Mouse (Mus musculus): ENCODE measurements around the gene Gm11042. TPM values are rescaled to one million over a fixed set of nuclear protein-coding genes. Genes with fewer than 3 reads are reported as not detected.

Gene Gm11042
- polyA plus RNA-seq, 1 experiment: not detected

- 81% methylated on average over 1 of the region's 1 CpGs for WGBS
- H3K4me3 ChIP-seq (replicated peaks; ENCODE audit: insufficient read depth, low read depth, low read length): no peak overlapping the region
- H3K27ac ChIP-seq (ENCODE audit: insufficient read depth, low read length): no peak overlapping the region
- H3K27me3 ChIP-seq (ENCODE audit: control insufficient read depth, insufficient read depth, low read length): no peaks in the 10 kb centered on the region
- H3K4me1 ChIP-seq (ENCODE audit: control insufficient read depth, insufficient read depth, low read length): no peaks in the 10 kb centered on the region
- no peak for DNase-seq
- no peak for TF ChIP-seq POLR2A (IDR thresholded peaks at IDR 0.05; ENCODE audit: borderline replicate concordance, insufficient read depth, low read length)
- TF ChIP-seq CTCF (IDR thresholded peaks at IDR 0.05; ENCODE audit: borderline replicate concordance, insufficient read depth, low read depth, low read length): no peak
Observed at GRCm38 (mm10) chr12:74282846-74283245, 33.3 kb downstream of the Gm11042 start.

DNA sequence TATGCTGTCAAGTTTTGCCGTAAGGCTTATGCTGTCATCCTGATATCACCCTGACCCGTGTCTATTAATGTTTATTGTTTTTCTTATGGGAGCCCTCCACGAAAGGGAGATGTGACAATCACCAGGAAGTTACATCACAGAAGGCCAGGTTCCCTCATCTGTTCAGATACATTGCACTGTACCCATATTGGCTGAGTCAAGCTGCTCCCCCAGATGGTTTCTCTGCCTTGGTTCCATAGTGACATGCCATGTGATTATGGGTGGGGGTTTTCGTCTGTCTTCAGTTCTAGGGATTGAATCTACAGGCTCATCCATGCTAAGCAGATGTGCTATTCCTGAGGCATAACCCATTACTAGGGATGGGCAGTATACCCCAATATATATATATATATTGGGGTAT lies 34.8 kb downstream of the Gm11042 start:
- TF ChIP-seq CTCF (IDR thresholded peaks at IDR 0.05; ENCODE audit: borderline replicate concordance, insufficient read depth, low read depth, low read length): no peak
- TF ChIP-seq POLR2A (IDR thresholded peaks at IDR 0.05; ENCODE audit: borderline replicate concordance, insufficient read depth, low read length): no peak
- no peak for DNase-seq
- Histone ChIP-seq H3K27ac (ENCODE audit: insufficient read depth, low read length) (no peak overlapping the region), H3K4me3 (replicated peaks; ENCODE audit: insufficient read depth, low read depth, low read length) (no peak overlapping the region), H3K27me3 (ENCODE audit: control insufficient read depth, insufficient read depth, low read length) (no peaks in the 10 kb centered on the region), H3K4me1 (ENCODE audit: control insufficient read depth, insufficient read depth, low read length) (no peaks in the 10 kb centered on the region)
- 94% methylated on average over 4 of the region's 4 CpGs for WGBS

- Histone ChIP-seq H3K4me1 (ENCODE audit: control insufficient read depth, insufficient read depth, low read length) (no peaks in the 10 kb centered on the region), H3K27ac (ENCODE audit: insufficient read depth, low read length) (no peak overlapping the region), H3K4me3 (replicated peaks; ENCODE audit: insufficient read depth, low read depth, low read length) (no peak overlapping the region), H3K27me3 (ENCODE audit: control insufficient read depth, insufficient read depth, low read length) (no peaks in the 10 kb centered on the region)
- WGBS: 84% methylated on average over 5 of the region's 5 CpGs
- DNase-seq: no peak
- TF ChIP-seq POLR2A (IDR thresholded peaks at IDR 0.05; ENCODE audit: borderline replicate concordance, insufficient read depth, low read length): no peak
- TF ChIP-seq CTCF (IDR thresholded peaks at IDR 0.05; ENCODE audit: borderline replicate concordance, insufficient read depth, low read depth, low read length): no peak
Observed at GRCm38 (mm10) chr12:74277265-74277664, 38.9 kb downstream of the Gm11042 start.

DNA sequence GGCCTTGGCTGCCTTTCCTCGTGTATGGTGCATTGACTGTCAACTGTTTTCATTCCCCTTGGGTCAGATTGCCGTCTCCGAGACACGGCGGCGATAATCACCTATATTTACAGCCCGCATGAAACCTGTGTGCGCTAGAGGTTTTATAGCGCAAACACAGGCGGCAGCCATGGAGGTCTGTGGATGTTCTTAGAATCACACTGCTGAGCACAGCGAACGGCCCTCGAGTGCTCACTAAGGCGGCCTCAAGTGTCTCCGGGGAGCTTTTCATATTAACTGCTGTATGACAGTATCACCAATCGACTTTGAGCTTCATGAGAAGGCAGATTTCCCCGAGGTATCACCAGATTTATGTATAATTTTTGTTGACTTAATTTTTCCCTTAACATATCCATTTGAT lies 43.6 kb downstream of the Gm11042 start:
- TF ChIP-seq POLR2A (IDR thresholded peaks at IDR 0.05; ENCODE audit: borderline replicate concordance, insufficient read depth, low read length): no peak
- TF ChIP-seq CTCF (IDR thresholded peaks at IDR 0.05; ENCODE audit: borderline replicate concordance, insufficient read depth, low read depth, low read length): no peak
- H3K27me3 ChIP-seq (ENCODE audit: control insufficient read depth, insufficient read depth, low read length): no peaks in the 10 kb centered on the region
- H3K4me3 ChIP-seq (replicated peaks; ENCODE audit: insufficient read depth, low read depth, low read length): no peak overlapping the region
- H3K4me1 ChIP-seq (ENCODE audit: control insufficient read depth, insufficient read depth, low read length): no peaks in the 10 kb centered on the region
- whole genome bisulfite sequencing: 91% methylated on average over 17 of the region's 17 CpGs
- no peak for DNase-seq
- H3K27ac ChIP-seq (ENCODE audit: insufficient read depth, low read length): no peak overlapping the region

DNA sequence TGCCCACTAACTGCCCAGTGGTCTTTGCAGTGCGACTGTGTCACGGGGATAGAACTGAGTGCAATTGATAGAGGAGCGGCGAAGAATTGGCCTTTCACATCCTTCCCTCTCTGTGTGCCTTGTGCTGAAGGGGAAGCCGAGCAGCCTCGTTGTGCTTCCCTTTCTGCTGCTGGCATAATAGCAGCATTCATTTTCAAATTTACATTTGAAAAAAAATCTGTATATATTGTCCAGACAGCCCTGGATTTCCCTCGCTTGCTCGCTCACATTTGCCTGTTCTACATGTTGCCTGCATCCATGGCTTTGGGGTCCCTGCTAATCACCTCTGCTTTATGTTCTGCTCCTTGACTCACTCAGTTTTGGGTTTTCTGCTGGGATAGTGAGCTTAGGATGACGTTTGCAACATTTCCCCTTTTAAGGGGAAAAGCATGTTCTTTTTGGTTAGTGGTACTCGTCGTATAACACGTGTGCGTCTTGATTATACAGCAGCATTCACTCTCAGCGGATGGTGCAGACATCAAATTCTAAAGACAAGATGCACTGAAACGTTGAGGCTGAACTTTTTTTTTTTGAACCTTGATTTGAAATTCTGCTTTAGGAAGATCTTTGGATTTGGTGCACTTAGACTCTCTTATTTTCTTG lies 47.4 kb downstream of the Gm11042 start:
- WGBS: 79% methylated on average over 15 of the region's 15 CpGs

GRCm38 (mm10) chr12:74267049-74267448 lies 49.1 kb downstream of the Gm11042 start:
- WGBS: 95% methylated on average over 4 of the region's 4 CpGs
- Histone ChIP-seq H3K4me1 (ENCODE audit: control insufficient read depth, insufficient read depth, low read length) (no peaks in the 10 kb centered on the region), H3K27me3 (ENCODE audit: control insufficient read depth, insufficient read depth, low read length) (no peaks in the 10 kb centered on the region), H3K27ac (ENCODE audit: insufficient read depth, low read length) (no peak overlapping the region), H3K4me3 (replicated peaks; ENCODE audit: insufficient read depth, low read depth, low read length) (no peak overlapping the region)
- TF ChIP-seq POLR2A (IDR thresholded peaks at IDR 0.05; ENCODE audit: borderline replicate concordance, insufficient read depth, low read length): no peak
- no peak for TF ChIP-seq CTCF (IDR thresholded peaks at IDR 0.05; ENCODE audit: borderline replicate concordance, insufficient read depth, low read depth, low read length)
- DNase-seq: no peak

More for the DNA sequence above, 47.4 kb downstream of the Gm11042 start:
- Histone ChIP-seq H3K27me3 (ENCODE audit: control insufficient read depth, insufficient read depth, low read length) (no peaks in the 10 kb centered on the region), H3K4me1 (ENCODE audit: control insufficient read depth, insufficient read depth, low read length) (no peaks in the 10 kb centered on the region), H3K27ac (ENCODE audit: insufficient read depth, low read length) (no peak overlapping the region), H3K4me3 (replicated peaks; ENCODE audit: insufficient read depth, low read depth, low read length) (no peak overlapping the region)
- no peak for TF ChIP-seq CTCF (IDR thresholded peaks at IDR 0.05; ENCODE audit: borderline replicate concordance, insufficient read depth, low read depth, low read length)
- no peak for TF ChIP-seq POLR2A (IDR thresholded peaks at IDR 0.05; ENCODE audit: borderline replicate concordance, insufficient read depth, low read length)
- DNase-seq: no peak
